Mouse (Mus musculus) E14TG2a.4 (cell line): ENCODE data around the gene Exoc4.
A peak's percentile ranks its signal among the peaks of the same experiment; 100 is the strongest.

Experiments
- H3K27me3 ChIP-seq: 2 replicates; pipeline ENCODE4 v1.6.1; 2014; ENCODE audit warnings: low read length, control low read depth; ENCODE audit not compliant: insufficient read depth
- H3K36me3 ChIP-seq: 2 replicates; pipeline ENCODE4 v1.6.1; 2014; ENCODE audit warnings: low read length, control low read depth; ENCODE audit not compliant: insufficient read depth
- H3K4me1 ChIP-seq: replicated peaks from 2 replicates; pipeline ENCODE4 v1.6.1; 2014; ENCODE audit warnings: low read depth, low read length, control low read depth
- H3K4me3 ChIP-seq: replicated peaks from 2 replicates; pipeline ENCODE4 v1.5.1; 2014; ENCODE audit warnings: mild to moderate bottlenecking, low read length
- H3K9me3 ChIP-seq: 2 replicates; pipeline ENCODE4 v1.6.1; 2014; ENCODE audit warnings: low read length, control low read depth
- CTCF ChIP-seq: conservative IDR thresholded peaks from 2 replicates; pipeline ENCODE4 v1.5.1; 2014; ENCODE audit warnings: low read length
- NANOG ChIP-seq: IDR thresholded peaks from 2 replicates; pipeline ENCODE4 v1.6.1; 2014; ENCODE audit warnings: borderline replicate concordance, low read length, mixed read lengths
- POU5F1 ChIP-seq: IDR thresholded peaks from 2 replicates; pipeline ENCODE4 v1.6.1; 2014; ENCODE audit warnings: low read length, borderline replicate concordance

Exoc4 gene

DNA sequence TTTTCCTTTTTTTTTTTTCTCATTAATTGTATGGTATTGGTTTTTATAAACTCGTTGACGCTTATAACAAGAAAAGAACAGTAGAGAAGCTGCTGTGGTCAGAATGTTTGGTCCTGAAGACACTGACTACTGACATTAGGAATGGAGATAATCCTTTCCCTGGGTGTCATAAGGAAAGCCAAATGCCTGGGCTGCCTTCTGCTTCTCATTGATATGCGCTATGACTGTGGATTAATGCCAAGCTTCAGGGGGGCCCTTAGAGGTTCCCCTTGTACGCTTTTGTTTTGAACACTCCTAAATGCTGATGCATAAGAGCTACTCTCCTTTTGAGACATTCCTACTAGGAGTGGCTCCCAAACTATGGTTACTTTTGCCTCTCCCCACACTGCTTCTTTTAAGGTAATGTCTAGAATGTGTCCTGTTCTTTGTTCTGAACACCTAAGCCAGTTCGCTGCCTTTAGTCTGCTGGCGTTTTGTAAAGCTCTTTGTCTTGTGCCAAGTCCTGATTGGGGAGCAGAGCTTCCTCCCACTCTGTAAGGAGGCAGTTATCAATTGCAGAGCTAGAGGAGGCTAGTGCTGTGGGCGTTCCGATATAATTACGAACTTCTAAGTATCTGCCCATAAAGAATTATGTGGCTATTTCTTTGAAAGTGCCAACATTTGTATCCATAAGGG is 621.7 kb downstream of the Exoc4 start:
- Histone ChIP-seq H3K27me3 (no peaks in the 10 kb centered on the region), H3K36me3 (no peaks in the 10 kb centered on the region), H3K4me1 (peaks cover 48% of the 10 kb centered on the region), H3K4me3 (no peak overlapping the region), H3K9me3 (no peaks in the 10 kb centered on the region)
- TF ChIP-seq NANOG (peak; percentile 30; the same call in 1 of the 2 replicates), POU5F1 (no peak)

DNA sequence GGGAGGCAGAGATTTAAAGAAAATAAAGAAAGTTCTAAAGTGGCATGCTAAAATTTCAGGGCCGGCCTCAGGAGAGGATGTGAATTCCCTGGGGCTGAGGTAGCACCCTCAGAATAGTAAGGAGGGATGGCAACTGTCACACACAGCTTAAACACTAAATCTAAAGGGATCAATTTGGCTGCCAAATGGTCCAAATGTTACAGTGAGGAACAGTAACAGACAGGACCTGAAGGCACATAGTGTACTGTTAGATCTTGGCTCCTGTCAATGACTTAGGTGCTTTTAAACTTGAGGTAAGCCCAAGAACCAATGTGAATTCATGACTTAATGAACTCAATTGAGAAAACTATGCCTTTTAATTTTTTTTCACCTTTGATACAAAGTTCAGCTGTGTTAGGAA is 622.4 kb downstream of the Exoc4 start:
- TF ChIP-seq CTCF (no peak), POU5F1 (no peak), NANOG (no peak)
- no peaks in the 10 kb centered on the region for H3K36me3 ChIP-seq
- H3K27me3 ChIP-seq: no peaks in the 10 kb centered on the region
- peaks cover 48% of the 10 kb centered on the region for H3K4me1 ChIP-seq
- H3K9me3 ChIP-seq: no peaks in the 10 kb centered on the region
- H3K4me3 ChIP-seq: no peak overlapping the region

DNA sequence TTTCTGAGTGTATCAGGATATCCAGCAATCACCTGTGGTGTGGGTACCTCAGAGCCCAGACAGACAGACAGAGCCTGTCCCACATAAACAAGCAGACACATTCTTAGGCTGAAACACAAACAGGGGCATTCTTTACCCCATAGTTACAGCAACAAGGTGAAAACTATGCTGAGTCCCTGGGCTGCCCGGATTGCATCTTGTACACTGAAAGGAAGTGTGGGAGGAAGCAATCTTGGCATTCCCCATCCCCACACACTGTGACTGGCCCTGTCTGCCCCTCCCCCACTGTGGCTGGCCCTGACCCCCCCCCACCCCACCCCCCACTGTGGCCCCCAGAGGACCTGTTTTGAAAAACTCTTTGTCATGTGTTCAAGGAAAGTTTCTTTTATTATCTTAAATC is 623.3 kb downstream of the Exoc4 start:
- Histone ChIP-seq H3K27me3 (no peaks in the 10 kb centered on the region), H3K4me1 (peaks cover 48% of the 10 kb centered on the region), H3K4me3 (no peak overlapping the region), H3K36me3 (no peaks in the 10 kb centered on the region), H3K9me3 (no peaks in the 10 kb centered on the region)
- TF ChIP-seq CTCF: no peak
- TF ChIP-seq POU5F1: no peak
- TF ChIP-seq NANOG: no peak

DNA sequence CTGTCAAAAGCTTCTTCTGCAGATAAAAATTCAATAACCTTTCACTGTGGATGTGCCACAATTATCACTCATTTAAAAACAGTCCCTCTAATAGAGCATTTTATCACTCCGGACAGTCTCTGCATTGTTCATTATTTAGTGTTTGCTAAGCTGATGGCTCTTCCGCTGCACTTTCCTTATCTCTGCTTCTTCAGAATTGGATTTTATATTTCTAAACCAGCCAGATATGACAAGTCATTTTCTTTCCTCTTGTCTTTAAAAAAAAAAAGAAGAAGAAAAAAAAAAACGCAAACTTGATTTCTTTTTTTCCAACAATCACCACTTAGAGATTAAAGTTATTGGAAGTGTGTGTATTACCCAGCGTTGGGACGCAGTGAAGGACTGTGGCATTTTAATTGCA is 624.1 kb downstream of the Exoc4 start:
- Histone ChIP-seq H3K36me3 (no peaks in the 10 kb centered on the region), H3K9me3 (no peaks in the 10 kb centered on the region), H3K27me3 (no peaks in the 10 kb centered on the region), H3K4me3 (no peak overlapping the region), H3K4me1 (peaks cover 48% of the 10 kb centered on the region)
- TF ChIP-seq POU5F1 (no peak), CTCF (no peak), NANOG (no peak)

DNA sequence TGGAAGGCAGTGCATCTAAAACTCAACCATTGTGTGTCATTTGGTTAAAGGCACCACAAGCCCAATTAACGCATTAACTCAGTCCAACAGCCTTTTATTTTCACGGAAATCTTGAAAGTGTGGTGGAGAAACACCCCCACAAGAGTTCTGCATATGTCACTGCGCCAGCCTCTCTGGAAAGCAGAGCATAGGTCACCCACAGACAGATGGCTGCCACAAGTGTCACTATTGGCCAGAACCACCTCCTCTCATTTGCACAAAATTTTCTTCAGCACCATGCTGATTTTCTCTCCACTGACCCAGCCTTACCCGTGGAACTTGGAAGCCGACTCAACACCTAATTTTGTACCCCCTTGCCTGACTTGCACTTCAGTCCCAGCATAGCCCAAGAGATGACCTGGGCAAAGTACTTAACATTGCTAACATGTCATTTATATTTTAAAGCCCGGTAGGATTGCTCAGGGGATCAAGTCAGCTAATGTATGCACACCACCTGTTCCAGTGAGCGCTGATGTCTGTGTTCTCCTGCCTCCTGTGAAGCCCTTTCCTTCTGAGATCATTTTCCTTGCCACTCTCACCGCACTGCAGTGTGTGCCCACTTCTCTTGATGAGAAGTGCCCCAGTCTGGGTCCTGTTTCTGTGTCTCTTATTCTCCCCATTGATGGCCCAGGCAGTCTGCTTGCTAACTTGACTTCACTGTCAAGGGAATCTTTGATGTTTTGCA is 625.6 kb downstream of the Exoc4 start:
- no peaks in the 10 kb centered on the region for H3K9me3 ChIP-seq
- H3K36me3 ChIP-seq: no peaks in the 10 kb centered on the region
- H3K27me3 ChIP-seq: no peaks in the 10 kb centered on the region
- no peak overlapping the region for H3K4me3 ChIP-seq
- H3K4me1 ChIP-seq: peaks cover 47% of the 10 kb centered on the region
- TF ChIP-seq POU5F1 (no peak), NANOG (no peak), CTCF (no peak)

DNA sequence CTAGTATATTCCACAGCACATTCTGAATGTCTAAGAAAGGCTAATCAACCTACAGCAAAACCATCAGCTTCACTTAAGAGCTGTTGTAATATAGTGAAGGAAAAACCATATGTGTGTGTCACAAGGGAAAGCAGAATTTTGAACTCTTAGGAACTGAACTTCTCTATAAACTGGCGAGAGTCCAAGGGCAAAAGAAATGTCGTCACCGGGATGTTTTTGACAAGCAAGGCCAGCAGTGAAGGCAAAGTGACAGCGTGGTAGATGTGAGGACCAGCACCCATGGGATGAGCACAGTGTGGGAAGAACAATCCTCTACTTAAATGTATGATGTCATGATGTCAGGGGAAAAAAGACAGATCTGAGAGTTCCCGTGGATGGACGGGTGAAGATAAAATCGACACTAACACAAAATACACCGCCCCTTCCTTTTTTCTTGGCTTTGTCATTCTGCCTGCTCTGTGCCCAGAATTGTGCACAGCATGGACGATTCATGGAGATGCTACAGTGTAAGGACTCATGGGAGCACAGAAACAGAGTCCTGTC is 635.3 kb downstream of the Exoc4 start:
- no peaks in the 10 kb centered on the region for H3K36me3 ChIP-seq
- peaks cover 6% of the 10 kb centered on the region; the same call in 1 of the 2 replicates for H3K4me1 ChIP-seq
- no peaks in the 10 kb centered on the region for H3K9me3 ChIP-seq
- H3K27me3 ChIP-seq: no peaks in the 10 kb centered on the region
- TF ChIP-seq NANOG (no peak), CTCF (no peak), POU5F1 (no peak)
- no peak overlapping the region for H3K4me3 ChIP-seq

DNA sequence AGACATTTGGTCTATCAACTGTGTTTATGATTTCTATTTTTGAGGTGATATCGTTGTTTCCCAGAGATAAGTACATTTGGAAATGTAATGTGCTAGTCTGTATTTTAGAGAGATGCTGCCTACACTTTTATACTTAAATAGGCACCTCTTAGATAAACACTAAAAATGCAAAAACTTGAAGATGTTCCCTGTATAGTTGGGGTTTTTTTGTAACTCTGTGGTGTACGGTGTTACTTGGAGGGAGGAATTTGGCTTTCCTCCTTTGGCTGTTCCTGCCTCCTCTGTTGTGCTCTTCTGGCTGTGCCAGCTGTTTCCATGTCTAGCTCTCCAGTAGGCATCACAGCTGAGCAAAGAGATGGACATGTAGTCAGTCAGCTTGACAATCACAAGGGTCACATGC is 638.1 kb downstream of the Exoc4 start:
- TF ChIP-seq CTCF (no peak), POU5F1 (no peak), NANOG (no peak)
- H3K27me3 ChIP-seq: no peaks in the 10 kb centered on the region
- no peaks in the 10 kb centered on the region for H3K9me3 ChIP-seq
- no peak overlapping the region for H3K4me3 ChIP-seq
- no peaks in the 10 kb centered on the region for H3K36me3 ChIP-seq
- H3K4me1 ChIP-seq: peaks cover 6% of the 10 kb centered on the region; the same call in 1 of the 2 replicates

DNA sequence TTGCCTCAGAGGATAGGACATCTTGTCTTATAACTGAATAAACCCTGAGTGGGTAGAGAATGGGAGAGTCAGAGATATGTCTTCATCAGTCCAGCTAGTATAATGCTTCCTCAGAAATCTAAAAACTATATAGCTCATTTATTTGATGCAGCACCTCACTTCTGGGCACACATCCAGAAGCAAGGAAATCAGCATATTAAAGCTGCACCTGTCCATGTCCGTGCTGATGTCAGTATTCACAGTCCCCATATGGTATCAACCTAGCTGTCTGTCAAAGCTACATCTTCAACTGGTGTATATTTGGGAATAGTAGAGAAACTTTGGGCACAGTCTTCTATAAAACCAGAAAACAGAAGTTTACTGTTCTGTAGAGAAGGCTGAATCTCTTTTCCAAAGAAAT is 642.0 kb downstream of the Exoc4 start:
- no peaks in the 10 kb centered on the region for H3K27me3 ChIP-seq
- H3K9me3 ChIP-seq: no peaks in the 10 kb centered on the region
- TF ChIP-seq NANOG (no peak), POU5F1 (no peak), CTCF (no peak)
- H3K36me3 ChIP-seq: no peaks in the 10 kb centered on the region
- no peak overlapping the region for H3K4me3 ChIP-seq
- no peaks in the 10 kb centered on the region for H3K4me1 ChIP-seq

DNA sequence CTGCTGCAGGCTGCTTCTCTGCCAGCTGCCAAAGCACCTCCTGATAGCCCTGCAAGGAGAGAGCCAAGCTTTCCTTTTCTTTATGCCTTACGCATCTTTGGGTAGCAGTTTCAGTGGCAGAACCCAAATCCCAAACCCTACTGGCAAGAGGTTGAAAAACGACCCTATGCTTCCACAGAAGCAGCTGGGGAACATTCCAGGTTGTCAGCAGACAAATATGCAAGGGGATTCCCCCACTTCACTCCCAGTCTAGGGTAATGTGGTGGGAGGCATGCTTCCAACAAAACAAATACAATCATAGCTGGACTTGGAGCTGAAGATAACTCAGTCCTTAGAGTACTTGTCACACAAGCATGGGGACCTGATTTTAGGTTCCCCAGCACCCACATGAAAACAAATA is 643.3 kb downstream of the Exoc4 start:
- no peaks in the 10 kb centered on the region for H3K4me1 ChIP-seq
- H3K36me3 ChIP-seq: no peaks in the 10 kb centered on the region
- TF ChIP-seq POU5F1 (no peak), NANOG (no peak), CTCF (no peak)
- no peaks in the 10 kb centered on the region for H3K9me3 ChIP-seq
- H3K27me3 ChIP-seq: no peaks in the 10 kb centered on the region
- no peak overlapping the region for H3K4me3 ChIP-seq
